Mouse (Mus musculus): ENCODE data around the gene Adamts18. TPM values are rescaled to one million over a fixed set of nuclear protein-coding genes. Genes with fewer than 3 reads are reported as not detected.

The Adamts18 gene
- polyA plus RNA-seq, 1 experiment, result 0.04 TPM

- Histone ChIP-seq H3K9me3 (peaks cover 25% of the 10 kb centered on the region), H3K4me3 (replicated peaks) (no peak overlapping the region), H3K27me3 (replicated peaks) (no peaks in the 10 kb centered on the region), H3K36me3 (replicated peaks; ENCODE audit: low read length) (no peaks in the 10 kb centered on the region), H3K4me1 (no peaks in the 10 kb centered on the region)
- TF ChIP-seq GATA1 (IDR thresholded peaks at IDR 0.05; ENCODE audit: borderline replicate concordance, low read length) (no peak), FLI1 (IDR thresholded peaks at IDR 0.05; ENCODE audit: low read length) (no peak)
These were observed 175.2 kb downstream of the Adamts18 start for GRCm38 (mm10) chr8:113673300-113673699.

DNA sequence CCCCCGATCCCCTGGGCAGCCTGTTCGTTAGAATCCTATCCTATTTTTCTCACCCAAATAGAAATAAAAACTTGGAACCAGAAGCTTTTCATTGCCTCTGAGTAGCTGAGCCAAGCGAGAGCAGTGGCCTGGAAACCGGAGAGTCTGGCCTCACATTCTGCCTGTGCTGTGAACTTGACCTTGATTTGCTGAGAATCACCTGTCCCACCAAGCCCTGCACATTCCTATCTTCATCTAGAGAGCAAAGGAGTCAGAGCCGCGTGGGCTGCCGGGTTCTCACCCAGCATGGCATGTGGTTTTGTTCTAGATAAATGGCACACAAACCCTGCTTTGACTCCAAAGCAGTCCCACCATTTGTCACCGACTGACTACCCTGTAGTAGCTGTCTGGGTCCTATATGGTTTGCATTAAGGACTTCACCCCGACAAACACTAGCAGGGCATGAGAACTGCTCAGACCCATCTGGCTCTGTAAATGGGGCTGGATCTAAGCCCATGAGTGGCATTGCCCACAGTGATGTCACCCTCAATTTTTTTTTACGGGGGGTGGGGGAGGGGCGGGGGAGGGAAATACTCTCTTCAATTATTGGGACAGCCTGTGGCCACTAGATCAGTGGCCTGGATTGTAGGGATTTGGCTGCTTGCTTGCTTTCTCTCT, 175.8 kb downstream of the Adamts18 start:
- no peaks in the 10 kb centered on the region for H3K36me3 ChIP-seq (replicated peaks; ENCODE audit: low read length)
- H3K27me3 ChIP-seq (replicated peaks), result no peaks in the 10 kb centered on the region
- H3K9me3 ChIP-seq, result peaks cover 28% of the 10 kb centered on the region
- TF ChIP-seq FLI1 (IDR thresholded peaks at IDR 0.05; ENCODE audit: low read length) (no peak), GATA1 (IDR thresholded peaks at IDR 0.05; ENCODE audit: borderline replicate concordance, low read length) (no peak)
- H3K4me3 ChIP-seq (replicated peaks), result no peak overlapping the region
- H3K4me1 ChIP-seq, result no peaks in the 10 kb centered on the region

DNA sequence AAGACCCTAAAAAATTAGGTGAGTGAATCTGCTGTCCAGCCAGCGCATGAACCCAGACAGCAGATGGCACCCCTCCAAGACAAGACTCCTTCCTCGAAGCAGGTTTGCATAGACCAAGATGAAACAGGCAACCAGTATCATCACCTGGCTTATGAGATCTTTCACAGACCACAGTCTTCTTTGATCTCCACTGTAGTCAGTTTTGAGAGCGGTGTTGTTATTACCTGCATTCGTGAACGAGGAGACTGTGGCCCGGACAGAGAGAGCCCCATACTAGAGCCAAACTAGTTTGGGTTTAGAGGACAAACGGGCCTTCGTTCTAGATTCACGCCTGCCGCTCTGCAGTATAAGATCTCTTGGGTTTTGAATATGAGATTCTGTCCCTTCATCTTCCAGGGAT, 178.6 kb downstream of the Adamts18 start:
- H3K36me3 ChIP-seq (replicated peaks; ENCODE audit: low read length), result no peaks in the 10 kb centered on the region
- H3K4me3 ChIP-seq (replicated peaks), result no peak overlapping the region
- TF ChIP-seq GATA1 (IDR thresholded peaks at IDR 0.05; ENCODE audit: borderline replicate concordance, low read length), result no peak
- TF ChIP-seq FLI1 (IDR thresholded peaks at IDR 0.05; ENCODE audit: low read length), result no peak
- H3K4me1 ChIP-seq, result no peaks in the 10 kb centered on the region
- peaks cover 22% of the 10 kb centered on the region for H3K9me3 ChIP-seq
- no peaks in the 10 kb centered on the region for H3K27me3 ChIP-seq (replicated peaks)

- no peak overlapping the region for H3K4me3 ChIP-seq (replicated peaks)
- TF ChIP-seq GATA1 (IDR thresholded peaks at IDR 0.05; ENCODE audit: borderline replicate concordance, low read length), result no peak
- TF ChIP-seq FLI1 (IDR thresholded peaks at IDR 0.05; ENCODE audit: low read length), result no peak
- H3K9me3 ChIP-seq, result peaks cover 15% of the 10 kb centered on the region
These were observed 181.7 kb downstream of the Adamts18 start for GRCm38 (mm10) chr8:113666714-113667432.

DNA sequence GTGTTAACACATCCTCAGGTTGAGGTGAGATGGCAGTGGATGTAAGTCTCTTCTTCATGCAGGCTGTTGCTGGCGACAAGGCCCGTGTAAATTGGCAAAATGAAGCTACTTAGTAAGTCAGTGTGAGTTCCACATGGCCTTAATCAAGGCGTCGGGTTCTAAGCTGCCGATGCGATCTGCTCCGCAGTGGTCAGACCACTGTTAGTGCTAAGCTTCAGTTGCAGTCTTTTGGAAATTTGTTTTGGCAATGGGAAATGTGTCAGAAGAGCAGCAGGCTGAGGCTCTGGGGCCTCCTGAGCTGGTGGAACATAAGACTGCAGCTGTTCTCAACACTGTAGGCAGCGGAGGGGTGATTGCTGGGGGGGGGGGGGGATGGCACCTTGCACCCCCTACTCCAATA, 182.6 kb downstream of the Adamts18 start:
- no peak for TF ChIP-seq GATA1 (IDR thresholded peaks at IDR 0.05; ENCODE audit: borderline replicate concordance, low read length)
- TF ChIP-seq FLI1 (IDR thresholded peaks at IDR 0.05; ENCODE audit: low read length), result no peak
- H3K4me1 ChIP-seq, result no peaks in the 10 kb centered on the region

More at GRCm38 (mm10) chr8:113666714-113667432, 181.7 kb downstream of the Adamts18 start:
- H3K36me3 ChIP-seq (replicated peaks; ENCODE audit: low read length), result no peaks in the 10 kb centered on the region
- no peaks in the 10 kb centered on the region for H3K27me3 ChIP-seq (replicated peaks)
- no peaks in the 10 kb centered on the region for H3K4me1 ChIP-seq

DNA sequence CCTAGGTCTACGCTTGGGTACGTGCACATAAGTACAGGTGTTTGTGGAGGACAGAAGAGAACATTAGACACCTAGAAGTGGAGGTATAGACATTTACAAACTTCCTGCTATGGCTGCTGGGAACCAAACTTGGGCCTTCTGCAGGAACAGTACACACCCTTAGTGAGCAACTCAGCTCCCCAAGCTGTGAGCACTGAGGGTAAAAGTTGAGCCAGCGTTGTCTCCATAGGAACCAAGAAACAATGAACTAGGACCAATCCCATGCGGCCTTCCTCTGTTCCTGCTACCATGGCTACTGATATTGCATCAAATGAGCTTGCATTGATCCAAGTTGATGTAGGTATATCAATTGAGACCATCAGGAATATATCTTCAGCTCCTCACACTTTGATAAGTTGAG, 183.5 kb downstream of the Adamts18 start:
- H3K36me3 ChIP-seq (replicated peaks; ENCODE audit: low read length), result no peaks in the 10 kb centered on the region
- peaks cover 11% of the 10 kb centered on the region; the same call in 1 of the 2 replicates for H3K9me3 ChIP-seq
- no peak overlapping the region for H3K4me3 ChIP-seq (replicated peaks)
- TF ChIP-seq GATA1 (IDR thresholded peaks at IDR 0.05; ENCODE audit: borderline replicate concordance, low read length) (no peak), FLI1 (IDR thresholded peaks at IDR 0.05; ENCODE audit: low read length) (no peak)
- H3K27me3 ChIP-seq (replicated peaks), result no peaks in the 10 kb centered on the region
- H3K4me1 ChIP-seq, result no peaks in the 10 kb centered on the region

More for the DNA sequence above, 182.6 kb downstream of the Adamts18 start:
- Histone ChIP-seq H3K4me3 (replicated peaks) (no peak overlapping the region), H3K9me3 (peaks cover 15% of the 10 kb centered on the region), H3K36me3 (replicated peaks; ENCODE audit: low read length) (no peaks in the 10 kb centered on the region), H3K27me3 (replicated peaks) (no peaks in the 10 kb centered on the region)

GRCm38 (mm10) chr8:113664544-113664943, 184.0 kb downstream of the Adamts18 start:
- TF ChIP-seq FLI1 (IDR thresholded peaks at IDR 0.05; ENCODE audit: low read length), result no peak
- Histone ChIP-seq H3K9me3 (peaks cover 11% of the 10 kb centered on the region; the same call in 1 of the 2 replicates), H3K27me3 (replicated peaks) (no peaks in the 10 kb centered on the region), H3K36me3 (replicated peaks; ENCODE audit: low read length) (no peaks in the 10 kb centered on the region), H3K4me3 (replicated peaks) (no peak overlapping the region), H3K4me1 (no peaks in the 10 kb centered on the region)

GRCm38 (mm10) chr8:113660128-113660527, 188.4 kb downstream of the Adamts18 start:
- H3K4me3 ChIP-seq (replicated peaks), result no peak overlapping the region
- peaks cover 5% of the 10 kb centered on the region; the same call in 1 of the 2 replicates for H3K4me1 ChIP-seq
- H3K36me3 ChIP-seq (replicated peaks; ENCODE audit: low read length), result no peaks in the 10 kb centered on the region
- no peak for TF ChIP-seq GATA1 (IDR thresholded peaks at IDR 0.05; ENCODE audit: borderline replicate concordance, low read length)
- TF ChIP-seq FLI1 (IDR thresholded peaks at IDR 0.05; ENCODE audit: low read length), result no peak
- no peaks in the 10 kb centered on the region; the same call in 1 of the 2 replicates for H3K9me3 ChIP-seq
- H3K27me3 ChIP-seq (replicated peaks), result peaks cover 1% of the 10 kb centered on the region

- H3K27me3 ChIP-seq (replicated peaks), result peaks cover 19% of the 10 kb centered on the region
- H3K4me1 ChIP-seq, result peaks cover 5% of the 10 kb centered on the region; the same call in 1 of the 2 replicates
- H3K4me3 ChIP-seq (replicated peaks), result no peak overlapping the region
- no peaks in the 10 kb centered on the region; the same call in 1 of the 2 replicates for H3K9me3 ChIP-seq
- no peaks in the 10 kb centered on the region for H3K36me3 ChIP-seq (replicated peaks; ENCODE audit: low read length)
- TF ChIP-seq GATA1 (IDR thresholded peaks at IDR 0.05; ENCODE audit: borderline replicate concordance, low read length), result no peak
- no peak for TF ChIP-seq FLI1 (IDR thresholded peaks at IDR 0.05; ENCODE audit: low read length)
These were observed 191.7 kb downstream of the Adamts18 start for GRCm38 (mm10) chr8:113656681-113657298.

DNA sequence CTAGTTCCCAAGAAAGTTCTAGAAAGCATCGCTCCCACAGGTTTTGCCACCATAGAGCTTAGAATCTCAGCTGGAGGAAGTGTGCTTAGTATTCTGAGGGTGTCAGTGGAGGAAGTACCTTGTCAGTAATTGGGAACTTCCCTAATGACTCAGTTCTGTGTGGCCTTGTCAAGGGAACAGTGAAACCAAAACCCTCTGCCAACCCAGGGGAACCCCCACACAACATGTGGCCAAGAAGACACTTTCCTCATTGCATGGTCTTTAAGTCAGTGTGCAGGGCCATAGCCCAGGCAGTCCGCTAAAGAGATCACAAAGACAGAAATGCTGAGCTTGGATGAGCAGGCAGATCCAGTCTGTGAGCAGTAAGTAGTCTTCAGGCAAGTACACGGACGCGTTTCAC, 192.4 kb downstream of the Adamts18 start:
- Histone ChIP-seq H3K27me3 (replicated peaks) (peaks cover 24% of the 10 kb centered on the region), H3K36me3 (replicated peaks; ENCODE audit: low read length) (no peaks in the 10 kb centered on the region), H3K4me1 (peaks cover 5% of the 10 kb centered on the region; the same call in 1 of the 2 replicates), H3K9me3 (no peaks in the 10 kb centered on the region; the same call in 1 of the 2 replicates), H3K4me3 (replicated peaks) (peak overlapping the region; percentile 16)
- no peak for TF ChIP-seq FLI1 (IDR thresholded peaks at IDR 0.05; ENCODE audit: low read length)
- no peak for TF ChIP-seq GATA1 (IDR thresholded peaks at IDR 0.05; ENCODE audit: borderline replicate concordance, low read length)
